Mouse (Mus musculus): ENCODE measurements around the gene Adipor1.

DNA sequence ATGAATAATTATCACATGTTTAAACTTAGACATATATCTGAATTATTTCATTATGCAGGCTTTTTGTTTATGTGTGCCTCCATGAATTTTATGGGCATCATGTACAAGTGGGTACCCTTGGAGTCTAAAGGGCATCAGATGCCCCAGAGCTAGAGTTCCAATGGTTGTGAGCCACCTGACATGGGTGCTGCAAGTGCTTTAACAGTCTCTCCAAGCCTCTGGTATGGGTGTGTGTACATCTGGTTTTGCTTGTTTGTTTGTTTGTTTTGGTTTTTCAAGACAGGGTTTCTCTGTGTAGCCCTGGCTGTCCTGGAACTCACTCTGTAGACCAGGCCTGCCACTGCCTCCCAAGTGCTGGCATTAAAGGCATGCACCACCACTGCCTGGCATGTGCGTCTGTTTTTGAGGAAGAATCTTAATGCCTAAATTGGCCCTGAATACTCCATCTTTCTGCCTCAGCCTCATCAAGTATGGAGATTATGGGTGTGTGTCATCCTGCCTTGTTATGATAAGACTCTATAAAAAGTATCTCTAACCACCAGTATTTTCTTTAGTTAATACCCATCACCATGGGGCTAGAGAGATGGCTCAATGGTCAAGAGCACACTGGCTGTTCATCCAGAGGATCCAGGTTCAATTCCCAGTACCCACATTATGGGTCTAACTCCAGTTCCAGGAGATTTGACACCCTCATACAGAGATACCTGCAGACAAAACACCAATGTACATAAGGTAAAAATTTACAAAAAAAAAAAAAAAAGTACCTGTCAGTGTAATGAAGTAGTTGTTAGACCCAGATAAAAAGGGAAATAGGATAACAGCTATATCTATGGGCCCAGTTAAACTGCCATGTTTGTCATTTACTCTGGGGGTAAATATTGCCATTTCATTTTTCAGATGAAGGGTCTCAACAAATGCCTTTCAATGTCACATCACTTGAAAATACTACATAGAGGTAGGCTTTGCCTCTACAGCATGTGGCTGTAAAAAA is 45.4 kb downstream of the Adipor1 start:
- TF ChIP-seq POLR2A (IDR thresholded peaks at IDR 0.05; ENCODE audit: low read depth, low read length): no peak
- no peak for TF ChIP-seq CTCF (IDR thresholded peaks at IDR 0.05; ENCODE audit: extremely low read depth, insufficient read depth, insufficient read length, insufficient replicate concordance)

Data from spleen, adult 2 months (tissue).